9 mouse cellular contexts compared by ENCODE assay signal in the genomic region with DNA sequence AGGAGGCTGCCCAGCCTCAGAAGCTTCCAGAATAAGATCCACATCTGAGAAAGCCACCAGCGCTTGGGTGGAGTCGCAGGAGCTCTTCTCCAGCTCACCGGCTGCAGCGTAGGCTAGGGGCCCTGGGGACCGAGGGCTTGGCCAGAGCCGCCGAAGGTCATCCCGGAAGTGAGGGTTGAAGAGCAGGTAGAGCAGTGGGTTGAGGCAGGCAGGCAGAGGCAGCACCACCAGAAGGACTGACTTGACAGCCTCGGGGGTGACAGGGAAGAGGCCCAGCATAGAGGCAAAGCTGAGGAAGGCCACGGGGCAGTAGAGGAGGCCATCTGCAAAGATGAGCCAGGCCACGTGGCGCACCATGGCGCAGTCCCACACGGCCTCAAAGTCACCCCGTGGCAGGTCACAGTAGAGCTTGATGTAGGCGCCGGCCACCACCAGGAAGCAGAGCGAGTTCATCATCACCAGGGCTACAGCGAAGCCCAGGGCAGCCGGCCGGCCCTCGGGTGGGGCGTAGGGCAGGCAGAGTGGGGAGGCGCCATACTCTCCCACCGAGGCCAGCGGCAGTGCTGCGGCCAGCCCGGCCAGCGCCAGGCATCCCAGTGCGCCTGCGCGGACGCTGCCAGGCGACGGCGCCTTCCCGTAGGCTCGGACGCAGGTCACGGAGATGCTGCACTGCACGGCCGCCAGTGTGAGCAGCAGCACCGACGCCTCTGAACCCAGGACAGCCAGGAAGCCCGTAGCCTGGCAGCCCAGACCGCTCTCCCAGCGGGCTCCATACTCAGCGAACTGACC. TPM values are rescaled to one million over a fixed set of nuclear protein-coding genes. Genes with fewer than 3 reads are reported as not detected.
A peak's percentile ranks its signal among the peaks of the same experiment; 100 is the strongest.
DNase-seq lines count a peak whose midpoint lies in the region; ATAC-seq lines count a peak whose summit lies in the region.
"Had no signal": no experiment of that assay in that cellular context is flagged by ENCODE, and none has a peak within 500 bp of the region (broad histone marks: within the 10 kb centered on the region; RNA-seq: fewer than 3 reads in every experiment).

No protein-coding gene starts in this region.

- peak; percentile 2 for DNase-seq in spleen, adult 12 weeks (ENCODE audit: low spot score)
- DNase-seq in spleen, postnatal 14 days (ENCODE audit: low spot score in 2 of 2), result no peak
- peak; percentile 80 for DNase-seq in embryo, embryonic 10.5 days (ENCODE audit: low spot score)
- DNase-seq in heart, adult 18-20 months, result peak; percentile 43 to 56
- DNase-seq in kidney, adult 11 months, result peak; percentile 22
- DNase-seq in limb, embryonic 11.5 days (ENCODE audit: low spot score), result peak; percentile 74
- peak; percentile 77 for DNase-seq in midbrain, embryonic 10.5 days (ENCODE audit: low spot score)
- DNase-seq in right cerebral cortex, postnatal 25 days, result peak; percentile 69

- peak overlapping the region; percentile 88 for H3K4me2 ChIP-seq in limb, embryonic 11.5 days (ENCODE audit: low read depth, severe bottlenecking)

- peaks cover 8% of the 10 kb centered on the region for H3K4me1 ChIP-seq in limb, embryonic 11.5 days (ENCODE audit: control insufficient read depth, insufficient read depth, low read length)
- H3K4me1 ChIP-seq in midbrain, embryonic 10.5 days, result peaks cover 10% of the 10 kb centered on the region

- H3K36me3 ChIP-seq in limb, embryonic 11.5 days (ENCODE audit: control insufficient read depth, insufficient read depth, low read length), result no peaks in the 10 kb centered on the region
- H3K36me3 ChIP-seq in midbrain, embryonic 10.5 days, result no peaks in the 10 kb centered on the region

- no peaks in the 10 kb centered on the region; the same call in 1 of the 2 replicates for H3K9me3 ChIP-seq in limb, embryonic 11.5 days (ENCODE audit: control insufficient read depth, low read length)
- H3K9me3 ChIP-seq in midbrain, embryonic 10.5 days (replicated peaks), result no peaks in the 10 kb centered on the region

- H3K27ac ChIP-seq in limb, embryonic 11.5 days (replicated peaks; ENCODE audit: low read depth, low read length), result no peak overlapping the region
- H3K27ac ChIP-seq in midbrain, embryonic 10.5 days (replicated peaks), result peak overlapping the region; percentile 80
- H3K27ac ChIP-seq: macrophage had no signal

- peak overlapping the region; percentile 29 for H3K4me3 ChIP-seq in limb, embryonic 11.5 days (ENCODE audit: low read depth, low read length)
- H3K4me3 ChIP-seq in midbrain, embryonic 10.5 days, result peak overlapping the region; percentile 59

- WGBS in limb, embryonic 11.5 days, result 32% methylated on average over 48 of the region's 48 CpGs
- 33% methylated on average over 48 of the region's 48 CpGs for WGBS in midbrain, embryonic 10.5 days

- ATAC-seq in limb, embryonic 11.5 days (ENCODE audit: insufficient number of reproducible peaks, low FRiP score, low TSS enrichment, low read depth), result peak; percentile 58

- peak overlapping the region; percentile 62 for H3K9ac ChIP-seq in limb, embryonic 11.5 days (ENCODE audit: low read length)

- 0 out of 2 replicates have a peak, but pooled peaks cover 2% of the 10 kb centered on the region for H3K27me3 ChIP-seq in limb, embryonic 11.5 days (ENCODE audit: control insufficient read depth, insufficient read depth, low read length)
- H3K27me3 ChIP-seq in midbrain, embryonic 10.5 days (ENCODE audit: low read depth, poor library complexity, severe bottlenecking), result peaks cover 63% of the 10 kb centered on the region

RNA-seq across cellular contexts. Expression of a gene that starts 25.0 kb away (rescaled TPM):
- total RNA-seq in heart, adult 18-20 months (2021), result 1 to 10 TPM; 6.7 to 8.1 TPM
- 46.7 and 48.6 TPM in 2 replicates for polyA plus RNA-seq in limb, embryonic 11.5 days (2014; fragmentation: Nextera tagmentation; extraction: Ambion mirVana)
- 54.2 and 61.5 TPM in 2 replicates for polyA plus RNA-seq in midbrain, embryonic 10.5 days (2016; fragmentation: Nextera tagmentation; extraction: Ambion mirVana)

RNA-seq across cellular contexts. Expression of a gene that starts 31.6 kb away (rescaled TPM):
- 100 to 1,000 TPM; 158 to 162 TPM for total RNA-seq in heart, adult 18-20 months (2021)
- 6.3 and 6.4 TPM in 2 replicates for polyA plus RNA-seq in limb, embryonic 11.5 days (2014; fragmentation: Nextera tagmentation; extraction: Ambion mirVana)
- 5.7 and 6.8 TPM in 2 replicates for polyA plus RNA-seq in midbrain, embryonic 10.5 days (2016; fragmentation: Nextera tagmentation; extraction: Ambion mirVana)

Comparison
In these comparisons a context has a peak if more than half of its experiments do, and no peak if none do; other contexts are left out.
1. DNase-seq: peak in spleen, adult 12 weeks (single experiment), embryo, embryonic 10.5 days (single experiment), heart, adult 18-20 months (2 of 2), kidney, adult 11 months (single experiment), limb, embryonic 11.5 days (single experiment), midbrain, embryonic 10.5 days (single experiment) and right cerebral cortex, postnatal 25 days (single experiment); none in spleen, postnatal 14 days (0 of 2).